Comparison of ENCODE assay signal across 23 mouse cellular contexts in genomic region chr14:48836071-48836470, GRCm38 (mm10).
A peak's percentile ranks its signal among the peaks of the same experiment; 100 is the strongest.
DNase-seq lines count a peak whose midpoint lies in the region; ATAC-seq lines count a peak whose summit lies in the region.
"Had no signal": no experiment of that assay in that cellular context is flagged by ENCODE, and none has a peak within 500 bp of the region (broad histone marks: within the 10 kb centered on the region; RNA-seq: fewer than 3 reads in every experiment).

No protein-coding gene starts in this region.

- no peaks in the 10 kb centered on the region for H3K36me3 ChIP-seq in midbrain, embryonic 11.5 days (ENCODE audit: control insufficient read depth, insufficient read depth, low read length)
- H3K36me3 ChIP-seq in midbrain, embryonic 16.5 days (ENCODE audit: control insufficient read depth, insufficient read depth, low read length) = no peaks in the 10 kb centered on the region
- no peaks in the 10 kb centered on the region for H3K36me3 ChIP-seq in embryonic facial prominence, embryonic 14.5 days (ENCODE audit: control insufficient read depth, insufficient read depth, low read length)
- H3K36me3 ChIP-seq: embryonic facial prominence, embryonic 13.5 days; forebrain, embryonic 10.5 days; heart, embryonic 10.5 days; heart, embryonic 13.5 days; hindbrain, embryonic 12.5 days; hindbrain, embryonic 15.5 days had no signal

- no peak overlapping the region for H3K4me2 ChIP-seq in midbrain, embryonic 11.5 days
- no peak overlapping the region for H3K4me2 ChIP-seq in midbrain, embryonic 16.5 days (ENCODE audit: low read length)
- H3K4me2 ChIP-seq in embryonic facial prominence, embryonic 14.5 days (ENCODE audit: low read depth, low read length) = no peak overlapping the region
- H3K4me2 ChIP-seq: embryonic facial prominence, embryonic 13.5 days; forebrain, embryonic 13.5 days; heart, embryonic 13.5 days; hindbrain, embryonic 12.5 days; hindbrain, embryonic 15.5 days had no signal

- H3K27me3 ChIP-seq in midbrain, embryonic 11.5 days (ENCODE audit: control insufficient read depth, insufficient read depth, low read length) = no peaks in the 10 kb centered on the region
- H3K27me3 ChIP-seq in midbrain, embryonic 16.5 days (ENCODE audit: control insufficient read depth, insufficient read depth, low read depth, low read length) = no peaks in the 10 kb centered on the region
- no peaks in the 10 kb centered on the region; the same call in 1 of the 2 replicates for H3K27me3 ChIP-seq in embryonic facial prominence, embryonic 14.5 days (replicated peaks; ENCODE audit: control insufficient read depth, insufficient read depth, low read length)
- H3K27me3 ChIP-seq: heart, embryonic 13.5 days; hindbrain, embryonic 12.5 days; hindbrain, embryonic 15.5 days; Patski had no signal

- H3K4me1 ChIP-seq in midbrain, embryonic 11.5 days (ENCODE audit: control insufficient read depth, insufficient read depth, low read length) = no peaks in the 10 kb centered on the region
- no peaks in the 10 kb centered on the region; the same call in 1 of the 2 replicates for H3K4me1 ChIP-seq in midbrain, embryonic 16.5 days (ENCODE audit: control insufficient read depth, insufficient read depth, low read length)
- H3K4me1 ChIP-seq in embryonic facial prominence, embryonic 14.5 days (ENCODE audit: control insufficient read depth, insufficient read depth, low read length) = peaks cover 8% of the 10 kb centered on the region; the same call in 1 of the 2 replicates
- H3K4me1 ChIP-seq: heart, embryonic 10.5 days had no signal

- H3K9me3 ChIP-seq in midbrain, embryonic 11.5 days (ENCODE audit: control insufficient read depth, low read length) = no peaks in the 10 kb centered on the region
- H3K9me3 ChIP-seq in midbrain, embryonic 16.5 days (replicated peaks; ENCODE audit: control insufficient read depth, low read length, poor library complexity, severe bottlenecking) = no peaks in the 10 kb centered on the region
- no peaks in the 10 kb centered on the region for H3K9me3 ChIP-seq in embryonic facial prominence, embryonic 14.5 days (ENCODE audit: control insufficient read depth, low read length)
- H3K9me3 ChIP-seq: embryonic facial prominence, embryonic 13.5 days; forebrain, embryonic 10.5 days; forebrain, embryonic 13.5 days; heart, embryonic 10.5 days; heart, embryonic 13.5 days; hindbrain, embryonic 12.5 days; hindbrain, embryonic 15.5 days had no signal

- no peak overlapping the region for H3K27ac ChIP-seq in midbrain, embryonic 11.5 days (ENCODE audit: low read depth, low read length)
- no peak overlapping the region for H3K27ac ChIP-seq in midbrain, embryonic 16.5 days (ENCODE audit: low read length)
- H3K27ac ChIP-seq in embryonic facial prominence, embryonic 14.5 days (replicated peaks; ENCODE audit: low read depth, low read length) = no peak overlapping the region
- H3K27ac ChIP-seq: embryonic facial prominence, embryonic 13.5 days; forebrain, embryonic 10.5 days; forebrain, embryonic 13.5 days; heart, adult 2 months; heart, embryonic 10.5 days; heart, embryonic 13.5 days; hindbrain, embryonic 12.5 days; hindbrain, embryonic 15.5 days had no signal

- no peak overlapping the region for H3K9ac ChIP-seq in midbrain, embryonic 11.5 days (ENCODE audit: low read length)
- H3K9ac ChIP-seq in midbrain, embryonic 16.5 days (ENCODE audit: low read depth, low read length) = no peak overlapping the region
- no peak overlapping the region for H3K9ac ChIP-seq in embryonic facial prominence, embryonic 14.5 days (ENCODE audit: low read depth, low read length)
- H3K9ac ChIP-seq: embryonic facial prominence, embryonic 13.5 days; forebrain, embryonic 13.5 days; heart, embryonic 13.5 days; hindbrain, embryonic 12.5 days; hindbrain, embryonic 15.5 days had no signal

- no peak for ATAC-seq in midbrain, embryonic 11.5 days (ENCODE audit: low FRiP score)
- no peak for ATAC-seq in midbrain, embryonic 16.5 days
- ATAC-seq in embryonic facial prominence, embryonic 14.5 days (ENCODE audit: low read depth) = no peak
- ATAC-seq: forebrain, embryonic 13.5 days; forebrain, embryonic 16.5 days; Patski had no signal

- peak; percentile 6 for DNase-seq in kidney, adult 11 months
- no peak for DNase-seq in kidney, postnatal 36 days
- DNase-seq in midbrain, embryonic 11.5 days (ENCODE audit: low spot score, missing footprints) = peak; percentile 77
- peak; percentile 8 for DNase-seq in NIH3T3 (ENCODE audit: low read depth)
- DNase-seq in embryonic facial prominence, embryonic 14.5 days (ENCODE audit: low spot score) = peak; percentile 70
- DNase-seq in frontal cortex, postnatal 36 days (ENCODE audit: low spot score in 2 of 2) = no peak
- no peak for DNase-seq in adrenal gland, adult 2 months
- DNase-seq: adrenal gland, postnatal 14 days; cerebellum, adult 11-12 months; cerebellum, adult 9-10 months; cerebellum, postnatal 14 days; gastrocnemius, postnatal 25 days; heart, adult 2 months had no signal

- WGBS in midbrain, embryonic 11.5 days = 70% methylated on average over 2 of the region's 2 CpGs
- WGBS in midbrain, embryonic 16.5 days = 44% methylated on average over 2 of the region's 2 CpGs
- WGBS in embryonic facial prominence, embryonic 14.5 days = 31% methylated on average over 2 of the region's 2 CpGs

- no peak overlapping the region for H3K4me3 ChIP-seq in midbrain, embryonic 11.5 days (ENCODE audit: low read depth, low read length)
- H3K4me3 ChIP-seq in midbrain, embryonic 16.5 days (ENCODE audit: low read depth, low read length) = no peak overlapping the region
- H3K4me3 ChIP-seq in embryonic facial prominence, embryonic 14.5 days (ENCODE audit: low read depth, low read length) = no peak overlapping the region
- H3K4me3 ChIP-seq: embryonic facial prominence, embryonic 13.5 days; forebrain, embryonic 10.5 days; forebrain, embryonic 13.5 days; heart, adult 2 months; heart, embryonic 10.5 days; heart, embryonic 13.5 days; hindbrain, embryonic 12.5 days; hindbrain, embryonic 15.5 days had no signal

Comparison
In these comparisons a context has a peak if more than half of its experiments do, and no peak if none do; other contexts are left out.
1. DNase-seq: peak in kidney, adult 11 months (single experiment), midbrain, embryonic 11.5 days (single experiment), NIH3T3 (single experiment) and embryonic facial prominence, embryonic 14.5 days (single experiment); none in kidney, postnatal 36 days (0 of 2), frontal cortex, postnatal 36 days (0 of 2) and adrenal gland, adult 2 months (single experiment).